Mouse (Mus musculus) erythroblast, embryonic 14.5 days (primary cell): Measurements from ENCODE around the gene Hyal3.

Source experiments
- GATA1 ChIP-seq: IDR thresholded peaks from 2 replicates; pipeline ENCODE4 v1.6.1; 2012; ENCODE audit warnings: low read length, inconsistent platforms, mixed read lengths
- TAL1 ChIP-seq: IDR thresholded peaks from 3 replicates; pipeline ENCODE4 v1.6.1; 2012; ENCODE audit warnings: low read length, inconsistent platforms, mixed read lengths

- TF ChIP-seq GATA1 (no peak), TAL1 (no peak)
Measured at GRCm38 (mm10) chr9:107601275-107601674, 20.7 kb downstream of the Hyal3 start.
